Mouse (Mus musculus) midbrain, embryonic 10.5 days (tissue): ENCODE measurements around the gene Cdpf1. TPM values are rescaled to one million over a fixed set of nuclear protein-coding genes. Genes with fewer than 3 reads are reported as not detected.

Source experiments
- DNase-seq: peaks from one replicate; pipeline ENCODE4 v3.0.0-alpha.2; 2017; ENCODE audit warnings: low spot score
- H3K27ac ChIP-seq: fragments of 300-500 bp; sonication (generic); replicated peaks from 2 replicates; pipeline ENCODE4 v1.5.1; 2016; ENCODE audit warnings: mild to moderate bottlenecking
- H3K27me3 ChIP-seq: fragments of 300-500 bp; sonication (generic); 2 replicates; pipeline ENCODE4 v1.6.1; 2016; ENCODE audit warnings: low read depth, mild to moderate bottlenecking; ENCODE audit not compliant: poor library complexity, severe bottlenecking
- H3K36me3 ChIP-seq: fragments of 300-500 bp; sonication (generic); 2 replicates; pipeline ENCODE4 v1.6.1; 2016; ENCODE audit warnings: mild to moderate bottlenecking, moderate library complexity
- H3K4me1 ChIP-seq: fragments of 300-500 bp; sonication (generic); 2 replicates; pipeline ENCODE4 v1.6.1; 2016
- H3K4me3 ChIP-seq: fragments of 300-500 bp; sonication (generic); 2 replicates; pipeline ENCODE4 v1.5.1; 2016; ENCODE audit warnings: mild to moderate bottlenecking, moderate library complexity
- H3K9me3 ChIP-seq: fragments of 300-500 bp; sonication (generic); replicated peaks from 2 replicates; pipeline ENCODE4 v1.6.1; 2016; ENCODE audit warnings: mild to moderate bottlenecking
- WGBS: fragments of 180-500 bp; shearing (Covaris S2); methylation state at CpG from one replicate; pipeline ENCODE4 v1.1.7; 2016; 5-methylcytosine and 5-hydroxymethylcytosine counted together
- polyA plus RNA-seq: library from polyadenylated mRNA; unstranded; fragments of >200 nt; fragmentation: Nextera tagmentation; extraction: Ambion mirVana; gene quantifications from 2 replicates; pipeline ENCODE4 v1.2.1, GENCODE M21; 2016

Gene Cdpf1
- polyA plus RNA-seq, 1 experiment from 2014 or later = 32.5 TPM

DNA sequence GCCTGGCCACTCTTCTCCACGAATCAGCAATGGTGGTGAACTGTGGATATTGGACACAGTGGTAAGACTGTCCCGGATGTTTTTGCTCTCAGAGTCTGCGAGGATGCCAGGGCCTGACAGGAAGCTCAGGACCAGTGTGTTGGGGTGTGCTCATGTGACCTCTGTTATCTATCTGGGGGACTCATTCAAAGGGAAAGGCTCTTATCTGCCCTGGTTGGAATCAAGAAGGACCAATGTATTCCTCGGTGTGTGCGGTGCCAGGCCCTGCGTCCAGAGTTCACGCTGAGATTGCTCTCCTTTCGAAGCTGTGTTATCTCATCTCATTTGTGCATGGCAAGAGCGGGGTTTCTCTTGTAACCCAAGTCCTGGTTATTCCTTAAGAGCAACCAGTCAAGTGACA lies 37.1 kb downstream of the Cdpf1 start:
- no peaks in the 10 kb centered on the region for H3K9me3 ChIP-seq
- no peaks in the 10 kb centered on the region for H3K27me3 ChIP-seq
- H3K4me1 ChIP-seq = no peaks in the 10 kb centered on the region
- no peak for DNase-seq
- H3K36me3 ChIP-seq = no peaks in the 10 kb centered on the region
- H3K4me3 ChIP-seq = no peak overlapping the region
- no peak overlapping the region for H3K27ac ChIP-seq
- 92% methylated on average over 9 of the region's 9 CpGs for WGBS

- no peak for DNase-seq
- no peaks in the 10 kb centered on the region for H3K27me3 ChIP-seq
- no peaks in the 10 kb centered on the region for H3K9me3 ChIP-seq
- H3K27ac ChIP-seq = no peak overlapping the region
- H3K36me3 ChIP-seq = no peaks in the 10 kb centered on the region
- 81% methylated on average over 11 of the region's 11 CpGs for WGBS
- no peak overlapping the region for H3K4me3 ChIP-seq
- H3K4me1 ChIP-seq = no peaks in the 10 kb centered on the region
Measured at GRCm38 (mm10) chr15:85772146-85772740, 39.3 kb downstream of the Cdpf1 start.

DNA sequence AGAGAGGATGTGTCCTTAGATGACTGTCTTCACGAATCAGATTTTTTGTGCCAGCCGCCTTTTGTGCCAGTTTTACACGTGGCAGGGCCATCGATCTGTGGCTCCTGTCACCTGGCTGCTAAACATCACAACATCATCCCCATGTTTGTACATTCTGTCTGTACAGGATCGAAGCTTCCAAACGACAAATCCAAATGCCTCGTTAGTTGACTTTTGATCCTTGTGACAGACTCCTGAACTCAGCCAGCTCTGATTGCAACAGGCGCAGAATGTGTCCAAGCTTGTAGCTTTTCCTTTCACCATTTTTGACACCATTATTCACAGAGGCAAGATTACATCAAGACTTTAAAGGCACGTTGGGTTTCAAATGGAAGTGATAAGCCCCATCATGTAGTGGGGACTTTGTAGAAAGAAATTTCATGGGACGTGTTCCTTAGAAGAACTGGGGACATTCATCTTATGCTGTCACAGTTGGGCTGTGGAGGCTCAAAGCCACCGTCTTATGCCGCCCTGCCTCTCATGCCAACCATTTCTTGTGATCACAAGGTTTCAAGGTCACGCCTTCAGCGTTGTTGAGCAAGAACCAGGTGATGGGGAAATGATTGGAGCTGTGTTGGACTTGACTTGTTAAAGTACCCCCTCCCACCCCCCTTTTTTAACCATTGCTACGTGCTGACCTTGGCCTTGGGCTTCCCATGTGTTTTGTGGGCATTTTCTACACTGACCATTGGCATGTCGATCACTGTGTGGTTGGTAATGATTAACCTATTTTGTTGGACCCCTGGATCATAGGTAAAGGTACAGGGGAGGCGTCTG lies 40.0 kb downstream of the Cdpf1 start:
- no peak overlapping the region for H3K27ac ChIP-seq
- H3K27me3 ChIP-seq = no peaks in the 10 kb centered on the region
- no peaks in the 10 kb centered on the region for H3K36me3 ChIP-seq
- no peak for DNase-seq
- 86% methylated on average over 17 of the region's 17 CpGs for WGBS
- H3K9me3 ChIP-seq = no peaks in the 10 kb centered on the region
- H3K4me1 ChIP-seq = no peaks in the 10 kb centered on the region
- no peak overlapping the region for H3K4me3 ChIP-seq

- no peaks in the 10 kb centered on the region for H3K9me3 ChIP-seq
- H3K36me3 ChIP-seq = no peaks in the 10 kb centered on the region
- H3K4me1 ChIP-seq = no peaks in the 10 kb centered on the region
- no peak overlapping the region for H3K4me3 ChIP-seq
- DNase-seq = no peak
- no peaks in the 10 kb centered on the region for H3K27me3 ChIP-seq
- WGBS = 90% methylated on average over 8 of the region's 8 CpGs
- H3K27ac ChIP-seq = no peak overlapping the region
Measured at GRCm38 (mm10) chr15:85768991-85769390, 42.5 kb downstream of the Cdpf1 start.

GRCm38 (mm10) chr15:85766677-85767076 lies 44.8 kb downstream of the Cdpf1 start:
- WGBS = 94% methylated on average over 5 of the region's 5 CpGs

DNA sequence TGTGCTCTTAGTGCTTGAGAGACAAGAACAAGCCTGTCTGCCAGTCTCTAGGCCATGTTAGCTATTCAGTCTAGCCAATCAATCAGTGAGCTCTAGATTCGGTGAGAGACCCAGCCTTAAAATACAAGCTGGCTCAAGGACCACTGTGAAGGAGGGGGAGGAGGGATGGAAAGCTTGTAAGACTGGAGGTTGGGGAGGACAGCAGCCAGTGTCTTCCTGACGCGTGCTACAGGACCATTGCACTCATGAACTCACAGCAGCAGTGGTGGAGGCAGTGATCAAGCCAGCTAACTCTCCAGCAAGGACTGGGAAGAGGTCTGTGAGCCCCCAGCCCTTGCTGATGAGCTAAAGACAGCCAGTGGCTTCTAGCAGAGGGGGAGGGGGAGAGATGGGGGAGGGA lies 46.5 kb downstream of the Cdpf1 start:
- no peak for DNase-seq
- WGBS = 47% methylated on average over 3 of the region's 3 CpGs
- no peak overlapping the region for H3K4me3 ChIP-seq
- H3K4me1 ChIP-seq = no peaks in the 10 kb centered on the region
- H3K36me3 ChIP-seq = no peaks in the 10 kb centered on the region
- H3K27me3 ChIP-seq = no peaks in the 10 kb centered on the region
- no peak overlapping the region for H3K27ac ChIP-seq
- no peaks in the 10 kb centered on the region for H3K9me3 ChIP-seq

More at GRCm38 (mm10) chr15:85766677-85767076, 44.8 kb downstream of the Cdpf1 start:
- Histone ChIP-seq H3K36me3 (no peaks in the 10 kb centered on the region), H3K27ac (no peak overlapping the region), H3K9me3 (no peaks in the 10 kb centered on the region), H3K27me3 (no peaks in the 10 kb centered on the region), H3K4me1 (no peaks in the 10 kb centered on the region), H3K4me3 (no peak overlapping the region)
- DNase-seq = no peak

- H3K4me3 ChIP-seq = no peak overlapping the region
- no peak for DNase-seq
- no peaks in the 10 kb centered on the region for H3K4me1 ChIP-seq
- H3K9me3 ChIP-seq = peaks cover 5% of the 10 kb centered on the region; the same call in 1 of the 2 replicates
- H3K27ac ChIP-seq = no peak overlapping the region
- H3K36me3 ChIP-seq = no peaks in the 10 kb centered on the region
- 86% methylated on average over 4 of the region's 4 CpGs for WGBS
- no peaks in the 10 kb centered on the region for H3K27me3 ChIP-seq
Measured at GRCm38 (mm10) chr15:85762761-85763160, 48.7 kb downstream of the Cdpf1 start.

DNA sequence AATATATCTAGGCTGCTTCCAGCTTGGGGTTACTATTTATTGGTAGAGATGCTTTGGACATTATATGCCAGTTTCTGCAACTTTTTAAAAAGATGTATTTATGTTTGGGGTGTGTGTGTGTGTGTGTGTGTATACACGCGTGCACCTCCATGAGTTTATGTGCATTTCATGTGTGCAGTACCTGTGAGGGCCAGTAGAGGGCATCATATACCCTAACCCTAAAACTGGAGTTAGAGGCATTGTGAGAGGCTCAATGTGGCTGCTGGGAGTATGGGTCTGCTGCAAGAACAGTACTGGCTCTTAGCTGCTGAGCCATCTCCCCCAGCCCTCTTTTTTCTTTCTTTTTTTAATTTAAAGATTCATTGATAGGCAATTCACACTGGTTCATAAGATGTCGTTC lies 53.7 kb downstream of the Cdpf1 start:
- Histone ChIP-seq H3K27me3 (no peaks in the 10 kb centered on the region), H3K4me1 (no peaks in the 10 kb centered on the region), H3K9me3 (peaks cover 13% of the 10 kb centered on the region; the same call in 1 of the 2 replicates), H3K36me3 (no peaks in the 10 kb centered on the region), H3K27ac (no peak overlapping the region), H3K4me3 (no peak overlapping the region)
- DNase-seq = no peak
- WGBS = 99% methylated on average over 3 of the region's 3 CpGs

Other genes starting within 250 kb of the Cdpf1 start
- 54.8 and 56.5 TPM in 2 replicates for gene Wnt7b, start 229.2 kb downstream of the Cdpf1 start, polyA plus RNA-seq
- 0.51 and 0.78 TPM in 2 replicates for gene Ppara, start 76.7 kb downstream of the Cdpf1 start, polyA plus RNA-seq
- 0.06 TPM in 1 of 2 replicates, not detected in the other for gene Pkdrej, start 10.0 kb upstream of the Cdpf1 start, polyA plus RNA-seq
- gene Ttc38, start 20.6 kb upstream of the Cdpf1 start, polyA plus RNA-seq = 2.2 and 2.3 TPM in 2 replicates
- 53.5 and 61.1 TPM in 2 replicates for gene Gtse1, start 48.0 kb upstream of the Cdpf1 start, polyA plus RNA-seq
- gene Trmu, start 67.6 kb upstream of the Cdpf1 start, polyA plus RNA-seq = 36.3 and 39.5 TPM in 2 replicates
- 3.4 and 3.6 TPM in 2 replicates for gene Celsr1, start 222.1 kb upstream of the Cdpf1 start, polyA plus RNA-seq
- gene Gramd4, start 246.0 kb upstream of the Cdpf1 start, polyA plus RNA-seq = 14.3 and 16.7 TPM in 2 replicates